Mouse (Mus musculus): ENCODE measurements around the gene Dohh. TPM values are rescaled to one million over a fixed set of nuclear protein-coding genes. Genes with fewer than 3 reads are reported as not detected.
A peak's percentile ranks its signal among the peaks of the same experiment; 100 is the strongest.

The Dohh gene
- polyA plus RNA-seq, 1 experiment from 2014 or later = 44.8 TPM

- H3K4me2 ChIP-seq (replicated peaks; ENCODE audit: low read depth, low read length) = 0 out of 2 replicates have a peak overlapping the region, but pooled peaks have one; percentile 3
- no peak overlapping the region for H3K9ac ChIP-seq (replicated peaks; ENCODE audit: low read depth, low read length)
- 33% methylated on average over 10 of the region's 10 CpGs for WGBS
- H3K36me3 ChIP-seq (ENCODE audit: control insufficient read depth, insufficient read depth, low read length) = peaks cover 41% of the 10 kb centered on the region
- H3K4me1 ChIP-seq (ENCODE audit: control insufficient read depth, insufficient read depth, low read length) = peaks cover 25% of the 10 kb centered on the region
- ATAC-seq (ENCODE audit: insufficient number of reproducible peaks, insufficient read depth, low FRiP score, low read depth) = no peak
- H3K9me3 ChIP-seq (ENCODE audit: control insufficient read depth, low read depth, low read length) = no peaks in the 10 kb centered on the region
- no peak overlapping the region for H3K4me3 ChIP-seq (ENCODE audit: low read depth, low read length)
- peak overlapping the region; percentile 85; the same call in 1 of the 2 replicates for H3K27ac ChIP-seq (ENCODE audit: low read length)
- H3K27me3 ChIP-seq (ENCODE audit: control insufficient read depth, insufficient read depth, low read length) = no peaks in the 10 kb centered on the region
These were observed 16.9 kb downstream of the Dohh start for GRCm38 (mm10) chr10:81401205-81401520.

DNA sequence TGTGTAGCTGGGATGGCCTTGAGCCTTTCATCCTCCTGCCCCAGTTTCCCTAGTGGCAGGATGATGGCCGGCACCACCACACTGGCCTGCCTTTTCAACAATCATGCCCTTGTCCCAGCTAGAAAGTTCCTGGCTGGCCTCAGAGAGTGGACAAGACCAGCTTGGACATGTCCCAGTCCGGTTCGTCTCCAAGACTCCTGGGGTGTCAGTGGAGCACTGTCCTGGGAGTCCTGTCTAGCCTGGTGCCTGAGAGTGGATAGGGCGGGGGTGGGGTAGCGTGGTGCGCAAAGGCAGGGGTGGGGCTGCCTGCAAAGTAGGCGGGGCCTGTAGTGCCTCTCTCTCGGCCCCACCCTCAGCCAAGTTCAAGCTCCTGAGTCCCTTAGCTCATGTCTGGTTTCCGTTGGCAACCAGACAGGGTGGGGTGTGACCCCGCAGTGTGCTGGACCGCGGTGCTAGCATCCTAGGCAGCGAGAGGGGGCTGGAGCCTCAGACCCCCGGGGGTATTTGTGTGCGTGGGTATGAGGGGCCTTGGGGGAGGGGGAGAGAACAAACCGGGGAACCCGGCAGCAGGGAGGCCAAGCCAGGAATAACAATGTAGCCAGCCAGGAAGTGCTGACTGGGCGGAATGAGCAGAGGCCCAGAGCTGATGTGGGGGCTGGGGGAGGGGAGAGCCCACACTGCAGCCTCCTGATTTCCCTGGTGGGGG lies 17.4 kb downstream of the Dohh start:
- 7% methylated on average over 18 of the region's 18 CpGs for WGBS
- H3K4me3 ChIP-seq (ENCODE audit: low read depth, low read length) = no peak overlapping the region
- peak; percentile 79 for ATAC-seq (ENCODE audit: insufficient number of reproducible peaks, insufficient read depth, low FRiP score, low read depth)
- H3K36me3 ChIP-seq (ENCODE audit: control insufficient read depth, insufficient read depth, low read length) = peaks cover 43% of the 10 kb centered on the region
- H3K9me3 ChIP-seq (ENCODE audit: control insufficient read depth, low read depth, low read length) = no peaks in the 10 kb centered on the region
- H3K4me1 ChIP-seq (ENCODE audit: control insufficient read depth, insufficient read depth, low read length) = peaks cover 25% of the 10 kb centered on the region
- H3K27me3 ChIP-seq (ENCODE audit: control insufficient read depth, insufficient read depth, low read length) = no peaks in the 10 kb centered on the region
- peak overlapping the region; percentile 19 for H3K4me2 ChIP-seq (replicated peaks; ENCODE audit: low read depth, low read length)
- H3K27ac ChIP-seq (ENCODE audit: low read length) = peak overlapping the region; percentile 85; the same call in 1 of the 2 replicates
- no peak overlapping the region for H3K9ac ChIP-seq (replicated peaks; ENCODE audit: low read depth, low read length)

DNA sequence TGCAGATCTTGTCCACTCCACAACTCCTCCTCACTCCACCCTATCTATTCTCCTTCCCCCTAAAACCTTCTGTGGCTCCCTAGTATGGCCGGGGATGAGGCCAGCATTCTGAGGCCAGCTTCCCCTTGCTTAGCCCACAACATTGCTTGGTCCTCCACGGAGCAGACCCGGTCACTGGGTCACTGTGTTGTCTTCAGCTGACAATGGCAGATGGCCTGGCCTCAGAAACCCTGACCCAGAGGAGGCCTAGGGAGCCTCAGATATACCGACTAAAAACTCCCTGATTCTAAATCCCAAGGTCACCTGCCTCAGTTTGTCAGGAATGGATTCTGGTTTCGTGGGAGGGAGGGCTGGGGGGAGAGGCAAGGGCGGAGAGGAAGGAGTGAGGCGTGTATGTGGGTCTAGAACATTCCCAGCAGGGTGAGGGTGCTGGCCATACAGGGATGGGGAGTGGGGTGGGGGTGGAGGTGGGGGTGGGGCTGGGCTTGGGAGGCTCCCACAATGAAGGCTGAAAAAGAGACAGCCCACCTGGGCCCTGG lies 18.1 kb downstream of the Dohh start:
- H3K27me3 ChIP-seq (ENCODE audit: control insufficient read depth, insufficient read depth, low read length) = no peaks in the 10 kb centered on the region
- H3K27ac ChIP-seq (ENCODE audit: low read length) = peak overlapping the region; percentile 85
- 13% methylated on average over 7 of the region's 7 CpGs for WGBS
- peaks cover 50% of the 10 kb centered on the region for H3K36me3 ChIP-seq (ENCODE audit: control insufficient read depth, insufficient read depth, low read length)
- 0 out of 2 replicates have a peak overlapping the region, but pooled peaks have one; percentile 0 for H3K9ac ChIP-seq (replicated peaks; ENCODE audit: low read depth, low read length)
- H3K4me1 ChIP-seq (ENCODE audit: control insufficient read depth, insufficient read depth, low read length) = peaks cover 27% of the 10 kb centered on the region
- H3K4me3 ChIP-seq (ENCODE audit: low read depth, low read length) = no peak overlapping the region
- no peaks in the 10 kb centered on the region for H3K9me3 ChIP-seq (ENCODE audit: control insufficient read depth, low read depth, low read length)
- peak overlapping the region; percentile 19 for H3K4me2 ChIP-seq (replicated peaks; ENCODE audit: low read depth, low read length)
- no peak for ATAC-seq (ENCODE audit: insufficient number of reproducible peaks, insufficient read depth, low FRiP score, low read depth)

GRCm38 (mm10) chr10:81403511-81403910 lies 19.3 kb downstream of the Dohh start:
- H3K4me2 ChIP-seq (replicated peaks; ENCODE audit: low read depth, low read length) = no peak overlapping the region
- H3K4me3 ChIP-seq (ENCODE audit: low read depth, low read length) = no peak overlapping the region
- peak overlapping the region; percentile 85; the same call in 1 of the 2 replicates for H3K27ac ChIP-seq (ENCODE audit: low read length)
- no peaks in the 10 kb centered on the region for H3K27me3 ChIP-seq (ENCODE audit: control insufficient read depth, insufficient read depth, low read length)
- peaks cover 41% of the 10 kb centered on the region for H3K36me3 ChIP-seq (ENCODE audit: control insufficient read depth, insufficient read depth, low read length)
- H3K9me3 ChIP-seq (ENCODE audit: control insufficient read depth, low read depth, low read length) = no peaks in the 10 kb centered on the region
- peaks cover 37% of the 10 kb centered on the region for H3K4me1 ChIP-seq (ENCODE audit: control insufficient read depth, insufficient read depth, low read length)
- 0 out of 2 replicates have a peak overlapping the region, but pooled peaks have one; percentile 0 for H3K9ac ChIP-seq (replicated peaks; ENCODE audit: low read depth, low read length)
- 59% methylated on average over 10 of the region's 10 CpGs for WGBS
- no peak for ATAC-seq (ENCODE audit: insufficient number of reproducible peaks, insufficient read depth, low FRiP score, low read depth)

- WGBS = 26% methylated on average over 9 of the region's 9 CpGs
- Histone ChIP-seq H3K36me3 (ENCODE audit: control insufficient read depth, insufficient read depth, low read length) (peaks cover 41% of the 10 kb centered on the region), H3K9me3 (ENCODE audit: control insufficient read depth, low read depth, low read length) (no peaks in the 10 kb centered on the region), H3K9ac (replicated peaks; ENCODE audit: low read depth, low read length) (no peak overlapping the region), H3K4me1 (ENCODE audit: control insufficient read depth, insufficient read depth, low read length) (peaks cover 37% of the 10 kb centered on the region), H3K27me3 (ENCODE audit: control insufficient read depth, insufficient read depth, low read length) (no peaks in the 10 kb centered on the region), H3K4me3 (ENCODE audit: low read depth, low read length) (no peak overlapping the region), H3K27ac (ENCODE audit: low read length) (no peak overlapping the region), H3K4me2 (replicated peaks; ENCODE audit: low read depth, low read length) (no peak overlapping the region)
- no peak for ATAC-seq (ENCODE audit: insufficient number of reproducible peaks, insufficient read depth, low FRiP score, low read depth)
These were observed 19.9 kb downstream of the Dohh start for GRCm38 (mm10) chr10:81404082-81404481.

- peaks cover 38% of the 10 kb centered on the region for H3K36me3 ChIP-seq (ENCODE audit: control insufficient read depth, insufficient read depth, low read length)
- no peak overlapping the region for H3K9ac ChIP-seq (replicated peaks; ENCODE audit: low read depth, low read length)
- no peak overlapping the region for H3K4me2 ChIP-seq (replicated peaks; ENCODE audit: low read depth, low read length)
- H3K4me3 ChIP-seq (ENCODE audit: low read depth, low read length) = no peak overlapping the region
- peaks cover 41% of the 10 kb centered on the region for H3K4me1 ChIP-seq (ENCODE audit: control insufficient read depth, insufficient read depth, low read length)
- no peak overlapping the region for H3K27ac ChIP-seq (ENCODE audit: low read length)
- no peaks in the 10 kb centered on the region for H3K27me3 ChIP-seq (ENCODE audit: control insufficient read depth, insufficient read depth, low read length)
- 66% methylated on average over 18 of the region's 18 CpGs for WGBS
- no peak for ATAC-seq (ENCODE audit: insufficient number of reproducible peaks, insufficient read depth, low FRiP score, low read depth)
- H3K9me3 ChIP-seq (ENCODE audit: control insufficient read depth, low read depth, low read length) = no peaks in the 10 kb centered on the region
These were observed 20.5 kb downstream of the Dohh start for GRCm38 (mm10) chr10:81404720-81405119.

DNA sequence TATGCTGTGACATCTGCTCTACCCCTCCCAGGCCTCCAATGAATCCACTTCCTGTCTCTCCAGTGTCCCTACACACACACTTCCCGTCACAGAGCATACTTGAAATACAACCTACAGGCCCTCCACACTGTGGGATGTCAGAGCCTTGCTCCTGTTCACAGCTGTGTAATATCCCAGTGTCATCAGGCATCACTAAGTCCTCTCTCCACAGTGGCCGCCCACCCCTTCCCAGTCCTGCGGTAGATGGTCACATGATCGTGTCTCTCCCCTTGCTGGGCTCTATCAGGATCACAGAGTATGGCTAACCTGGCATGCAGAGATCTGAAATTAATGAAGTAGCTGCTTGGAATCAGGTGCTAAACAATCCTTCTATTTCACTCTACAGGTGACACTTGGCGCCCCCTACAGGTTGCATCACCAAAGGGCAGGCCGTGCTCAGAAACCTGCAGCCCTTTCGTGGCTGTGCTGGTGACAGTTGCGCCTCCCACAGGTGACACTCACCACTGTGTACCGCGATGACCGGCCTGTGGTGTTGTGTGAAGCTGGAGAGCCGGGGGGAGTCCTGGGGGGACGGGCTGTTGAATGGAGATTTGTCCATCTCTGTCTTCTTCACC lies 21.5 kb downstream of the Dohh start:
- peaks cover 28% of the 10 kb centered on the region for H3K36me3 ChIP-seq (ENCODE audit: control insufficient read depth, insufficient read depth, low read length)
- no peak overlapping the region for H3K4me2 ChIP-seq (replicated peaks; ENCODE audit: low read depth, low read length)
- H3K4me1 ChIP-seq (ENCODE audit: control insufficient read depth, insufficient read depth, low read length) = peaks cover 50% of the 10 kb centered on the region
- H3K9ac ChIP-seq (replicated peaks; ENCODE audit: low read depth, low read length) = no peak overlapping the region
- H3K27ac ChIP-seq (ENCODE audit: low read length) = no peak overlapping the region
- H3K27me3 ChIP-seq (ENCODE audit: control insufficient read depth, insufficient read depth, low read length) = no peaks in the 10 kb centered on the region
- WGBS = 47% methylated on average over 13 of the region's 13 CpGs
- no peaks in the 10 kb centered on the region for H3K9me3 ChIP-seq (ENCODE audit: control insufficient read depth, low read depth, low read length)
- H3K4me3 ChIP-seq (ENCODE audit: low read depth, low read length) = no peak overlapping the region
- no peak for ATAC-seq (ENCODE audit: insufficient number of reproducible peaks, insufficient read depth, low FRiP score, low read depth)

DNA sequence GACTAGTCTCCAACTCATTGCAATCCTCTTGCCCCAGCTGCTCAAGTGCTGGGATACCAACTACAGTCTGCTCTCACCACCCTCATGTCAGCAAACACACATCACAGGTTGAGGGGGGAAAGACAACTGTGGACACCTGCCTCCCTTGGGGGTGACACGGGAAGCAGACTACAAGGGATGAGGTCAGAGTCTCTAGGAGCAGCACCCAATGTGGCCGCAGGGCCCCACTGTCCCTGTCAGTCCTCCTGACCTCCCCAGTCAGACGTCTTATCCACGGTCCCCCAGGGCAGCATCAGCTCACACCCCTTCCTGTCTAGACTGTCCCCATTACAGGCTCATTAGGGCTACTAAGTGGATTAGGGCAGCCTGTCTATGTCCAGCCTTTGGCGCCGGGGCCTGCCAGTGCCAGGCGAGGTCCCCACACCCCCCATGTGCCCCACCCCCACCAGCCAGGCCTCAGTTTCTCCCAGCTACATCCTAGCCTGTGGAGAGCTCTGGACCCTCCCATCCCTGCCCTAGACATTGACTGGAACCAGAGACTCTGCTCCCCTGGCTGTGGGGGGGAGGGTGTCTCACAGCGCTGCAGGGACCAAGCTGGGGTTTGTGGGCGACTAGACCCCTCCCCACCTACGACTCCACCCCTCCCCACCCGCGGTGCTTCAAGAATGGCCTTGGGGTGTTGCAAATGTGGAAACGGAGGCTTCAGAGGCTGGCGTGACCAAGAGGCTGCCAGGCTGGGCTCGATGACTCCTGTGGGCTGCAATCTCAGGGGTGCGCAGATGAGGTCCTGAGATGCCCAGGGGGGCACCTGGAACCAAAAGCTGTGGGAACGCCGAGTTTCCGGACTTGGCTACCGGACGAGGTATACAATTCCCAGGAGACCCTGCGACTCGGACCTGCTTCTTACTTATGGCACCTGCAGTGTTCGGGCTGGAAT lies 22.5 kb downstream of the Dohh start:
- no peak overlapping the region; the same call in none of the 2 replicates for H3K4me2 ChIP-seq (replicated peaks; ENCODE audit: low read depth, low read length)
- 0 out of 2 replicates have a peak overlapping the region, but pooled peaks have one; percentile 15 for H3K27ac ChIP-seq (ENCODE audit: low read length)
- H3K27me3 ChIP-seq (ENCODE audit: control insufficient read depth, insufficient read depth, low read length) = no peaks in the 10 kb centered on the region
- H3K4me1 ChIP-seq (ENCODE audit: control insufficient read depth, insufficient read depth, low read length) = peaks cover 53% of the 10 kb centered on the region
- no peaks in the 10 kb centered on the region for H3K9me3 ChIP-seq (ENCODE audit: control insufficient read depth, low read depth, low read length)
- 0 out of 2 replicates have a peak overlapping the region, but pooled peaks have one; percentile 11 for H3K4me3 ChIP-seq (ENCODE audit: low read depth, low read length)
- no peak overlapping the region for H3K9ac ChIP-seq (replicated peaks; ENCODE audit: low read depth, low read length)
- WGBS = 42% methylated on average over 24 of the region's 24 CpGs
- no peak for ATAC-seq (ENCODE audit: insufficient number of reproducible peaks, insufficient read depth, low FRiP score, low read depth)
- peaks cover 28% of the 10 kb centered on the region for H3K36me3 ChIP-seq (ENCODE audit: control insufficient read depth, insufficient read depth, low read length)

Measured in stomach, embryonic 14.5 days (tissue).